Mouse (Mus musculus): ENCODE results near the gene Zbtb20. TPM values are rescaled to one million over a fixed set of nuclear protein-coding genes. Genes with fewer than 3 reads are reported as not detected.
"Not testable (repeated sequence)": the region's sequence is repeated elsewhere in the genome, so short reads cannot be mapped to it uniquely, and the experiment has no call there.

The Zbtb20 gene
- polyA plus RNA-seq, 1 experiment from 2014 or later: 30.9 TPM

DNA sequence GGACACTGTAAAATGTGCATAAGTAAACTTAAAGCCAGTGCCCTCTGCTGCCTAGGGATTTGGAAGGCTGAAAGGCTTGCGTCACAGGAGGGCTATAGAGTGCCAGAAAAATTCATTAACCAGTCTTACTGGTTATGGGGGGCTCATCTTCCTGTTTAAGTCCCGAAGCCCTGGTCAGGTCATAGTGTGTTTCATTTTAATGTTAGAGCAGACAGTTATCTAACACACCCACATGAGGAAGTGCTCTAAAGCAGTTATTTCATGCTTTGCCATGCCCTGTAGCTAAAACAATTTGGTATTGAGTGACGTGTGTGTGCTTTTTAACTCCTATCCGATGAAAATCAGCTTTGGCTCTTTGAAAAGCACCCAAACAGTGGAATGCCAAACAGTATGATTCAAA is 34.3 kb downstream of the Zbtb20 start:
- H3K4me3 ChIP-seq: no peak overlapping the region
- no peaks in the 10 kb centered on the region for H3K27me3 ChIP-seq (replicated peaks)
- H3K36me3 ChIP-seq: no peaks in the 10 kb centered on the region
- H3K9ac ChIP-seq: peak overlapping the region; percentile 13; the same call in 1 of the 2 replicates
- H3K4me2 ChIP-seq: peak overlapping the region; percentile 27
- peak overlapping the region; percentile 62 for H3K27ac ChIP-seq (replicated peaks)
- peaks cover 10% of the 10 kb centered on the region for H3K4me1 ChIP-seq
- 38% methylated on average over 4 of the region's 4 CpGs for WGBS
- no peak for ATAC-seq (ENCODE audit: extremely low read depth, insufficient number of reproducible peaks, low FRiP score, low TSS enrichment)
- H3K9me3 ChIP-seq: no peaks in the 10 kb centered on the region

DNA sequence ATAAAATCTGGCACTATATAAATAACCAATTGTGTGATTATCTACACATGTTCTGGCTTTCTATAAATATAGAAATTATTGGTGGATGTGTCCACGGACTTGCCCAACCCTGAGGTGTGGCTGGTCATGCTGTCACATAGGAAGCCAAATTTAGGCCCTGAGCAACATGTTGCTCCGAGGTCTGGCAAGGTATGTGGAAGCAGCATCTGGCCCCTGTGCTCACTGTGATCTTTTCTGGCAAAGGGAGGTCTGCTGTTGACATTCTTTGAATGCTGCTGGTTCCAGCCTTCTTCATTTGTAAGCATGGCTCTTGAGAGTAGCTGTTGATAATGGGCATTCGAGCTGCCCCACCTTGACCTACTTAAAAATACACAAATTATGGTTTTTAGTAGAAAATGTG is 35.0 kb downstream of the Zbtb20 start:
- peaks cover 10% of the 10 kb centered on the region for H3K4me1 ChIP-seq
- no peak for ATAC-seq (ENCODE audit: extremely low read depth, insufficient number of reproducible peaks, low FRiP score, low TSS enrichment)

DNA sequence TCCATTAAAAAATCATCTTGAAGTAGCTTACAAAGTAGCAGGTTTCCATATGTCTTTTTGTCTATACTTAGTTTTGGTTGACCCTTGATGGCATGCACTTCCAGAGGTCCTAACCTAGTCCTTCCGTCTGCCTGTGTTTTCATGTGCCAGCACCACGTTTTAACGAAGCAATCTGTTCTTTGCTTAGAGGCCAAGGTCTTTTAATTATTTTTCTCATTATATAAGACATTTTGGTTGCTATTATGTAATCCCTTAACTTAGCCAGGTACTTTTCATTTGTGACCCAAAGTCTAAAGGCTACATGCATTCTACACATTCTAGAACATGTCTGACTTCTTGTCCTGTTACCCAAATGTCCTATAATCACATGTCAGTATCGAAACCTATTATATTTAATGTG is 35.6 kb downstream of the Zbtb20 start:
- Histone ChIP-seq H3K27me3 (replicated peaks) (no peaks in the 10 kb centered on the region), H3K9ac (no peak overlapping the region), H3K4me1 (peaks cover 10% of the 10 kb centered on the region), H3K36me3 (no peaks in the 10 kb centered on the region), H3K4me3 (no peak overlapping the region), H3K9me3 (no peaks in the 10 kb centered on the region), H3K27ac (replicated peaks) (no peak overlapping the region; the same call in 1 of the 2 replicates), H3K4me2 (no peak overlapping the region)
- ATAC-seq (ENCODE audit: extremely low read depth, insufficient number of reproducible peaks, low FRiP score, low TSS enrichment): no peak
- 78% methylated on average over 4 of the region's 4 CpGs for WGBS

More for the DNA sequence above, 35.0 kb downstream of the Zbtb20 start:
- Histone ChIP-seq H3K27ac (replicated peaks) (peak overlapping the region; percentile 46), H3K4me2 (no peak overlapping the region), H3K36me3 (no peaks in the 10 kb centered on the region), H3K9me3 (no peaks in the 10 kb centered on the region), H3K9ac (no peak overlapping the region), H3K4me3 (no peak overlapping the region), H3K27me3 (replicated peaks) (no peaks in the 10 kb centered on the region)
- 33% methylated on average over 3 of the region's 3 CpGs for WGBS

DNA sequence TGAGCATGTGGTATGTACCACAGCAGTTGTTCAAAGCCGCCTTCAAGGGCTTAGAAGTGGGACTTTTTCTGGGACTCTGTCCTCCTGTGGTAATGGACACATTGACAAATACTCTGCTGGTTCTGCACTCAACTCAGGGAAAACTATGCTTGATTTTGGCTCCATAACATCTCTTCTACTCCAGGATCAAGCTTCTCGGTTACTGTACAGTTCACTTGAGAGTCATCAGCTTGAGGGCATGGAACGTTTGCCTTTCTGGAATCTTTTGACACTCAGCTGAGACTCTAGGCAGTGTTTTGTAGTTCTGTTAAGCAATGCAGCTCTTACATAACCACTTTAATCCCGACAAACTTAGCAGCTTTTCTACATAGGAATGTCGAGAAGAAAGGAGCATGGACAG is 36.1 kb downstream of the Zbtb20 start:
- Histone ChIP-seq H3K4me2 (no peak overlapping the region), H3K4me1 (peaks cover 10% of the 10 kb centered on the region), H3K27me3 (replicated peaks) (no peaks in the 10 kb centered on the region), H3K9ac (no peak overlapping the region), H3K4me3 (no peak overlapping the region), H3K36me3 (no peaks in the 10 kb centered on the region), H3K27ac (replicated peaks) (no peak overlapping the region), H3K9me3 (no peaks in the 10 kb centered on the region)
- 71% methylated on average over 5 of the region's 5 CpGs for WGBS
- no peak for ATAC-seq (ENCODE audit: extremely low read depth, insufficient number of reproducible peaks, low FRiP score, low TSS enrichment)

DNA sequence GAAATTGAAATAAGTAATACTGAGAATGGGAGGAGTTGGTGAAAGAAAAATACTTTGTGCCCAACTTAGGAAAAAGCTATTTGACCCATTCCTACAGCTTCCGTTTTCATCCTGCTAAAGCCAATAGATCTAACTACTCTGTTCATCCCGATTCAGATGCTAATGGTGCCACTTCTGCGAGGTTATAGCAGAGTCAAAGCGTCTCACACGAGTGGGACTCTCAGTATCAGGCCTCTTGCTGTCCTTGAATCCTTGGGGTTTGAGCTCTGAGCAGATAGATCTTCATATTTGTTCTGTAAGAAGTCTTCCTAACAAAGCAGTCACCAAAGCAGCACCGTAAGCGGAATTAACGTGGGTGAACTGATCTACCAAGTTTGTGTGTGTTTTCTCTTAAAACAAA is 37.6 kb downstream of the Zbtb20 start:
- Histone ChIP-seq H3K9ac (no peak overlapping the region), H3K36me3 (no peaks in the 10 kb centered on the region), H3K4me3 (no peak overlapping the region), H3K9me3 (no peaks in the 10 kb centered on the region), H3K27me3 (replicated peaks) (no peaks in the 10 kb centered on the region), H3K27ac (replicated peaks) (no peak overlapping the region), H3K4me1 (peaks cover 7% of the 10 kb centered on the region), H3K4me2 (no peak overlapping the region)
- WGBS: 65% methylated on average over 8 of the region's 8 CpGs
- ATAC-seq (ENCODE audit: extremely low read depth, insufficient number of reproducible peaks, low FRiP score, low TSS enrichment): no peak

DNA sequence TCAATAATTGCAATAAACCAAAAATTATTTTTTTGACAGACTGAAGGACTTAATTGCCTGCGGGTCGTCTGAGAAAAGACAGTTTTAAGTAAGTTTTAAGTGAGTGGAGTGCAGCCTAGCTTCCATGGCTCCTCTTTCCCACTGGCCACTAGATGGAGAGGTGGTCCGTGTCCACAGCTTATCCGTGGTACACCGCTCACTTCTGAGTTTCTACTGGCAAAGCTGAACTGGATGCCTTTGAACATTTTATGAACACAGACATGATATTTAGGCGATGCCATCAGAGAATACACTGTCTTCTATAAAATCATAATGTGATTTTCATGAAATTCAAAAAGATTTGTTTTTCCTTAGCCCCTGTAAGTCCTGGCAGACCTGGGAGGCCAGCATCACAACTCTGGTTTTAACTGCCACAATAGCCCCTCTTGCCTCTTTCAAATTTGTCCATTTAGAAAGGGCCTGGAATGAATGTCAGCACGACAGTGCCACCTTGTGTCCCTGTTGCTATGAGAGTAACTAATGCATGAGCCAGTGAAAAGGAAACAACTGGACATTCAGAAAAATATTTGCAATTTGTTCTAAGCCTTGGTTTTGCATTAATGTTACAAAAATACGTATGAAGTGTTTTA is 38.9 kb downstream of the Zbtb20 start:
- ATAC-seq (ENCODE audit: extremely low read depth, insufficient number of reproducible peaks, low FRiP score, low TSS enrichment): no peak
- no peak overlapping the region for H3K9ac ChIP-seq
- no peaks in the 10 kb centered on the region for H3K36me3 ChIP-seq
- H3K4me3 ChIP-seq: no peak overlapping the region
- no peaks in the 10 kb centered on the region for H3K9me3 ChIP-seq
- WGBS: 48% methylated on average over 8 of the region's 8 CpGs
- no peak overlapping the region for H3K4me2 ChIP-seq
- peaks cover 7% of the 10 kb centered on the region for H3K4me1 ChIP-seq
- H3K27me3 ChIP-seq (replicated peaks): no peaks in the 10 kb centered on the region
- H3K27ac ChIP-seq (replicated peaks): no peak overlapping the region

DNA sequence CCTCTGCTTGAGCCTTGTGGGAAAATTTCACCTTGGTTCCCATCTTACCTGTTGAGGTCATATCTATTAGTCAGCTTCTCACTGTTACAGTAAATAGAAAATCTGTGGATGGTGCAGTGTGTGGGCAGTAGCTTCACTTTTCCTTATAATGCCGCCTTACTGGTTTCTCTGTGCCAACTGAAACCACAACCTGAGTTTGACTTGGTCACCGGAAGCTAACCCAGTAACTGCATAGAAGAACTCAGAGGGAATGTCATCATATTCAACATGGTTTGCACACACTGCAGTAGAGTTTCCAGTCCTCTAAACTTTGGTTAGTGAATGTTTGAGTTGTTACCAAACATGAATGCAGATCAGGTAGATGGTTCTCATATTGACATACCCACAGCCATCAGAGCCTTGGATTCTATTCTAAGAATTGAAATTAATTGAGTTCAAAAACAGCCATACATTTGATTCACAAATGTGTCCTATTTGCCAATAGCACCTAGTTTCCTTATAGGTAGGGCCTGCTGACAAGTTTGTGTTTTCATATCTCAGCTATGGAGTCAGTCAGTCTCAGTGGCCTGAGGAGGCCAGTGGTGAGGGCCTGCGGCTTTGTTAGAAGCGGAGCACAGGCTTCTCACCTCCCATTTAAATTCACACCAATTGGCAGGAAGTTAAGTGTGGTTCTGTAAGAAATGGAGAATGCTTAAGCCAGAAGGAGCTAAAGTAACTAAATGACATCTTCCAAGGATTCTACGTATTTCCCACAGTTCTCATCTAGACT is 44.5 kb downstream of the Zbtb20 start:
- Histone ChIP-seq H3K4me3 (no peak overlapping the region), H3K27ac (replicated peaks) (no peak overlapping the region), H3K4me2 (no peak overlapping the region), H3K36me3 (no peaks in the 10 kb centered on the region), H3K9ac (no peak overlapping the region), H3K9me3 (no peaks in the 10 kb centered on the region), H3K4me1 (no peaks in the 10 kb centered on the region), H3K27me3 (replicated peaks) (no peaks in the 10 kb centered on the region)
- ATAC-seq (ENCODE audit: extremely low read depth, insufficient number of reproducible peaks, low FRiP score, low TSS enrichment): no peak
- WGBS: 75% methylated on average over 5 of the region's 5 CpGs

DNA sequence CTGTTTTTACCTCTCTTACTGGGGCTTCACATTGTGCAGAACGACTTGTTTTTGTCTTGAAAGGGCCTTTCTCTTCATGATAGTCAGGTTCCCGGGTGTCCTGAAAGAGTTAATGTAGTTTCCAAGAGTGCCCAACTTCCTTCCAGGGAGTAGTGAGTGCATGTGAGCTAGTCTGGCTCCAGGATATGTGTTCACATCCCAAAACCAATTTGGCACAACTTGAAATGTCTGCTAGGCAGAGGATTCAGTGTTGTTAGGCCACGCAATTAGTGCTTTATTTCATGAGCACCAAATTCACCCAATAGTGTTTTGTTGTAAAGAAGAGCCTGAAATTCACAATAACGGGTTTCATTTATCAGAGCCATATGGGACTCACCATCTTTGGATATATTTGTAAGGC is 45.8 kb downstream of the Zbtb20 start:
- H3K4me2 ChIP-seq: no peak overlapping the region
- 69% methylated on average over 4 of the region's 4 CpGs for WGBS
- ATAC-seq (ENCODE audit: extremely low read depth, insufficient number of reproducible peaks, low FRiP score, low TSS enrichment): no peak
- no peaks in the 10 kb centered on the region for H3K36me3 ChIP-seq
- H3K27me3 ChIP-seq (replicated peaks): no peaks in the 10 kb centered on the region
- no peak overlapping the region for H3K9ac ChIP-seq
- no peaks in the 10 kb centered on the region for H3K4me1 ChIP-seq
- H3K27ac ChIP-seq (replicated peaks): no peak overlapping the region
- no peak overlapping the region for H3K4me3 ChIP-seq
- H3K9me3 ChIP-seq: no peaks in the 10 kb centered on the region

DNA sequence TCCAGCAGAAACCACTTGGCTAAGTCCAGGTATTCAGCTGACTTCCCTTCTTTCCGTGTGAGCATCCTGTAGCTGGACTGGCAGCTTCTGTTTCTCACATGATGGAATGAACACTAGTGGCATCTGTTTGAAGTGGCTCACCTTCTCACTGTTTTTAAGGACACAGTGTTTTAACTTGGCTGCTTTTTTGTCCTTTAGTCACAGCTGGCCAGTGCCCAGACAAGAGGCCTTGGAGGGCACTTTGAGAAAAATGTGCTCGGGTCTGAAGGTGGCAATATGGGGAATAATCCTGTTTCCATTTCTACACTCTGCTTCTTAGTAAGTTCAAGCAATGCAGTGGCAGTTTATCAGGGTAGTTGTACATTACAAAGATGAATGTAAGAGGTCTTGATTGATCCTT is 62.5 kb downstream of the Zbtb20 start:
- Histone ChIP-seq H3K4me3 (no peak overlapping the region), H3K27ac (replicated peaks) (no peak overlapping the region), H3K4me2 (no peak overlapping the region), H3K9ac (no peak overlapping the region), H3K4me1 (peaks cover 7% of the 10 kb centered on the region; the same call in 1 of the 2 replicates), H3K27me3 (replicated peaks) (no peaks in the 10 kb centered on the region), H3K9me3 (no peaks in the 10 kb centered on the region), H3K36me3 (no peaks in the 10 kb centered on the region)
- 33% methylated on average over 2 of the region's 2 CpGs for WGBS
- no peak for ATAC-seq (ENCODE audit: extremely low read depth, insufficient number of reproducible peaks, low FRiP score, low TSS enrichment)

DNA sequence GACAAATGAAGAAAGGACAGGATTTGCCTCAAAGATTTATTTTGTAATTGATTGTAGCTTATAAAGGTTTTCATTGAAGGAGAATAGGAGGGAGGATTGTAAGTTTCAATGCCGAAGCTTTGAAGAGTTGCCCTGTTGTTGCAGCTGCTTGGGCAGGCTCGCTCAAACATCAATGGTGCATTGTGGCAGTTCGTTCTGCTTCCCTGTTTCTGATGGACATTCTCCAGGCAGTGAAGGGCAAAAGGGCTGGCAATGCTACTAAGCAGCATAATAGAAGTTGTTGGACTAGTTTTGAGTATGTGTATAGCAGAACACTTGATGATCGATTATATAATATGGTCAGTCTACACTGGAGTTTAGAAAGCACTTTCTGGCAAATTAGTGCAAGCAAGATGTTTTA is 71.3 kb downstream of the Zbtb20 start:
- no peak for ATAC-seq (ENCODE audit: extremely low read depth, insufficient number of reproducible peaks, low FRiP score, low TSS enrichment)

DNA sequence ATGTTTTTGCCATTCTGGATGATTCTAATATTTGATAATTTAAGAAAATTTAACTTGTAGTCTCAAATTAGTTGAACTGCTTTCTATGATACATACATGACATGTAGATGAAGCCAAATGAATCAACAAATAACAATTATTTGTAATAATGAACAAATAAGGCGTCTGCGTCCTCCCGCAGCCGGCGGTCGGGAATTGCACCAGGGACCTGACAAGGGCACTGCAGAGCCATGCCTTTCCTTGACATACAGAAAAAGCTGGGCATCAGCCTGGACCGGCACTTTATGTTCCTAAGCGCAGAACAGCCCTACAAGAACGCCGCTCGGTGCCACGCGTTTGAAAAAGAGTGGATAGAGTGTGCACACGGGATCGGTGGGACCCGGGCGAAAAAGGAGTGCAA is 79.7 kb downstream of the Zbtb20 start:
- H3K27me3 ChIP-seq (replicated peaks); ATAC-seq (ENCODE audit: extremely low read depth, insufficient number of reproducible peaks, low FRiP score, low TSS enrichment): not testable (repeated sequence)
- WGBS: 91% methylated on average over 17 of the region's 17 CpGs

More for the DNA sequence above, 71.3 kb downstream of the Zbtb20 start:
- Histone ChIP-seq H3K4me2 (no peak overlapping the region), H3K9me3 (no peaks in the 10 kb centered on the region), H3K9ac (no peak overlapping the region), H3K27me3 (replicated peaks) (no peaks in the 10 kb centered on the region), H3K4me1 (no peaks in the 10 kb centered on the region), H3K36me3 (no peaks in the 10 kb centered on the region), H3K27ac (replicated peaks) (no peak overlapping the region), H3K4me3 (no peak overlapping the region)
- 70% methylated on average over 4 of the region's 4 CpGs for whole genome bisulfite sequencing

DNA sequence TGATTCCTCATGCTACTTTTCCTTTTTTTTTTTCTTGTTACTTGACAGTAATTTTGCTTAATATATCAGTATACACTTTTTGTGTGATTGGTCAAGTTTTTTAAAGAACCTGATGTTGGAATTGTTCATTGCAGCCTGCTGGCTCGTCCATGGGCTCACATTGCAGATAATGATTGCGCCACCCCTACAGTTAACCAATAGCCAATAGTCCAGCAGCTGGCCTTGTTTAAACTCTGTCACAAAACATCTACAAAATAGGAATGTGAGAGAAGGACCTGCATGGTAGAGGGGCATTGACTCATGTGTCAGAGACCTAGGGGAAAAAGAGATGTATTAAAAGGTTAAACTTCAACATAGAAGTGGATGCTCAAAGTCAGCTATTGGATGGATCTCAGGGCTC is 97.2 kb downstream of the Zbtb20 start:
- H3K27ac ChIP-seq (replicated peaks): no peak overlapping the region
- ATAC-seq (ENCODE audit: extremely low read depth, insufficient number of reproducible peaks, low FRiP score, low TSS enrichment): no peak
- no peaks in the 10 kb centered on the region for H3K27me3 ChIP-seq (replicated peaks)
- no peaks in the 10 kb centered on the region for H3K9me3 ChIP-seq
- H3K4me3 ChIP-seq: no peak overlapping the region
- no peak overlapping the region for H3K9ac ChIP-seq
- H3K36me3 ChIP-seq: no peaks in the 10 kb centered on the region
- WGBS: 87% methylated on average over 2 of the region's 2 CpGs
- no peak overlapping the region for H3K4me2 ChIP-seq
- H3K4me1 ChIP-seq: no peaks in the 10 kb centered on the region

More for the DNA sequence above, 79.7 kb downstream of the Zbtb20 start:
- not testable (repeated sequence) for H3K4me3 ChIP-seq; H3K9me3 ChIP-seq; H3K27ac ChIP-seq (replicated peaks); H3K4me2 ChIP-seq; H3K9ac ChIP-seq; H3K4me1 ChIP-seq; H3K36me3 ChIP-seq
